Mouse (Mus musculus): ENCODE data around the gene Mpc1.
"Not testable (repeated sequence)": the region's sequence is repeated elsewhere in the genome, so short reads cannot be mapped to it uniquely, and the experiment has no call there.

Gene Mpc1

GRCm38 (mm10) chr17:8278356-8278755 lies 4.3 kb upstream of the Mpc1 start:
- DNase-seq (ENCODE audit: low read depth, low spot score) = no peak

GRCm38 (mm10) chr17:8283526-8284253 lies 986 bp downstream of the Mpc1 start:
- peak; percentile 89 for DNase-seq (ENCODE audit: low read depth, low spot score)

GRCm38 (mm10) chr17:8284254-8284661 lies 1.6 kb downstream of the Mpc1 start:
- peak; percentile 26 for DNase-seq (ENCODE audit: low read depth, low spot score)

GRCm38 (mm10) chr17:8285056-8285455 lies 2.4 kb downstream of the Mpc1 start:
- DNase-seq (ENCODE audit: low read depth, low spot score) = no peak

- no peak for DNase-seq (ENCODE audit: low read depth, low spot score)
Measured at GRCm38 (mm10) chr17:8286987-8287386, 4.3 kb downstream of the Mpc1 start.

GRCm38 (mm10) chr17:8289993-8290679 lies 7.4 kb downstream of the Mpc1 start:
- no peak for DNase-seq (ENCODE audit: low read depth, low spot score)

GRCm38 (mm10) chr17:8290736-8291135 lies 8.0 kb downstream of the Mpc1 start:
- DNase-seq (ENCODE audit: low read depth, low spot score) = no peak

GRCm38 (mm10) chr17:8295825-8296224 lies 13.1 kb downstream of the Mpc1 start:
- DNase-seq (ENCODE audit: low read depth, low spot score) = no peak

GRCm38 (mm10) chr17:8296313-8296844 lies 13.7 kb downstream of the Mpc1 start:
- DNase-seq (ENCODE audit: low read depth, low spot score) = no peak

GRCm38 (mm10) chr17:8297746-8298145 lies 15.0 kb downstream of the Mpc1 start:
- DNase-seq (ENCODE audit: low read depth, low spot score) = no peak

GRCm38 (mm10) chr17:8298281-8298680 lies 15.6 kb downstream of the Mpc1 start:
- DNase-seq (ENCODE audit: low read depth, low spot score) = no peak

- no peak for DNase-seq (ENCODE audit: low read depth, low spot score)
Measured at GRCm38 (mm10) chr17:8299524-8299923, 16.8 kb downstream of the Mpc1 start.

- no peak for DNase-seq (ENCODE audit: low read depth, low spot score)
Measured at GRCm38 (mm10) chr17:8301515-8301914, 18.8 kb downstream of the Mpc1 start.

- no peak for DNase-seq (ENCODE audit: low read depth, low spot score)
Measured at GRCm38 (mm10) chr17:8302772-8303438, 20.2 kb downstream of the Mpc1 start.

GRCm38 (mm10) chr17:8303671-8304070 lies 21.0 kb downstream of the Mpc1 start:
- no peak for DNase-seq (ENCODE audit: low read depth, low spot score)

- no peak for DNase-seq (ENCODE audit: low read depth, low spot score)
Measured at GRCm38 (mm10) chr17:8305801-8306200, 23.1 kb downstream of the Mpc1 start.

GRCm38 (mm10) chr17:8310838-8311614 lies 28.3 kb downstream of the Mpc1 start, which contains the start of gene Sft2d1:
Sft2d1 (plus strand) TSS chr17:8311102.
- peak; percentile 81 for DNase-seq (ENCODE audit: low read depth, low spot score)

- DNase-seq (ENCODE audit: low read depth, low spot score) = no peak
Measured at GRCm38 (mm10) chr17:8311751-8312150, 29.0 kb downstream of the Mpc1 start.

GRCm38 (mm10) chr17:8313976-8314375 lies 31.3 kb downstream of the Mpc1 start:
- no peak for DNase-seq (ENCODE audit: low read depth, low spot score)

GRCm38 (mm10) chr17:8316251-8316650 lies 33.5 kb downstream of the Mpc1 start:
- DNase-seq (ENCODE audit: low read depth, low spot score) = no peak

- not testable (repeated sequence) for DNase-seq (ENCODE audit: low read depth, low spot score)
Measured at GRCm38 (mm10) chr17:8326877-8327276, 44.2 kb downstream of the Mpc1 start.
